Mouse (Mus musculus): ENCODE data around the gene Fam161a.

DNA sequence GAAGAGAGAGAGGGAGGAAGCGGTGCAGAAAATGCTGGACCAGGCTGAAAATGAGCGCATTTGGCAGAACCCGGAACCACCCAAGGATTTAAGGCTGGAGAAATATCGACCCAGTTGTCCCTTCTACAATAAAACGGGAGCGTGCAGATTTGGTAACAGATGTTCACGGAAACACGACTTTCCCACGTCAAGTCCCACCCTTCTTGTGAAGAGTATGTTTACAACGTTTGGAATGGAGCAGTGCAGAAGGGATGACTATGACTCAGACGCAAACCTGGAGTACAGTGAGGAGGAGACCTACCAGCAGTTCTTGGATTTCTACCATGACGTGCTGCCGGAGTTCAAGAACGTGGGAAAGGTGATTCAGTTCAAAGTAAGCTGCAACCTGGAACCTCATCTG, 33.7 kb upstream of the Fam161a start:
- no peak for TF ChIP-seq EP300 (IDR thresholded peaks at IDR 0.05; ENCODE audit: low read depth)
- no peak for TF ChIP-seq CTCF (IDR thresholded peaks at IDR 0.05; ENCODE audit: low read depth)
